Mouse (Mus musculus) heart, adult 2 months (tissue): ENCODE measurements around the gene Htra3.

ENCODE experiments used
- CTCF ChIP-seq: fragments of 200-600 bp; IDR thresholded peaks from 2 replicates; pipeline ENCODE4 v1.8.1; 2022; ENCODE audit warnings: antibody characterized with exemption, mild to moderate bottlenecking, moderate library complexity
- EP300 ChIP-seq: fragments of 200-500 bp; IDR thresholded peaks from 2 replicates; pipeline ENCODE4 v1.6.1; 2011; ENCODE audit warnings: low read depth, low read length, control low read depth; ENCODE audit not compliant: insufficient read depth

DNA sequence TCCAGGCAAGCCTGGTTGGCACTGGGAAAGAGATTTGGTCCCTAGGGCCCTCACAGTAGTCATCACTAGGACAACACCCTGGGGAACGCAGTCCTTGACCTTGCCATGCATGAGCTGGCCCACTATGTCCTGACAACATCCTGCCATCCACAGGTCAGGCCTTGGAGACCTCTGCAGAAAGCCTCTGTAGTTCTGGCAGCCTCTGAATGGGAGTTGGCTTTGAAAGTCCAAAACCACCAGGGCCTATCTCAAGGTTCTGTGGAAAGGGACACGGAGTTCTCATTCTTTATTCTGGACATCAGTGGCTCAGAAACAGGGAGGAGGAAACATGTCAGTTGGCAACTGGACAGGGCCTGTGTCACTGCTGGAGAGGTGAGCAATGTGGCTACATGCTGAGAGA lies 43.6 kb downstream of the Htra3 start:
- TF ChIP-seq CTCF (no peak), EP300 (peak; percentile 89)
